Mouse (Mus musculus) intestine, embryonic 16.5 days (tissue): ENCODE data around the gene Il16. TPM values are rescaled to one million over a fixed set of nuclear protein-coding genes. Genes with fewer than 3 reads are reported as not detected.

ENCODE experiments used
- ATAC-seq: fragments of 200-750 bp; cut with Nextera tagmentation; 2 replicates; pipeline ENCODE4 v1.8.0; 2017; ENCODE audit warnings: moderate TSS enrichment, moderate library complexity
- H3K27ac ChIP-seq: fragments of 300-500 bp; sonication (generic); 2 replicates; pipeline ENCODE4 v1.5.1; 2014; ENCODE audit warnings: mild to moderate bottlenecking, low read length
- H3K27me3 ChIP-seq: fragments of 300-500 bp; sonication (generic); replicated peaks from 2 replicates; pipeline ENCODE4 v1.6.1; 2014; ENCODE audit warnings: low read length, control low read depth, mixed read lengths; ENCODE audit not compliant: control insufficient read depth, insufficient read depth
- H3K36me3 ChIP-seq: fragments of 300-500 bp; sonication (generic); 2 replicates; pipeline ENCODE4 v1.6.1; 2014; ENCODE audit warnings: low read length, control low read depth; ENCODE audit not compliant: control insufficient read depth, insufficient read depth
- H3K4me1 ChIP-seq: fragments of 300-500 bp; sonication (generic); 2 replicates; pipeline ENCODE4 v1.6.1; 2014; ENCODE audit warnings: low read length, control low read depth, mixed read lengths; ENCODE audit not compliant: control insufficient read depth, insufficient read depth
- H3K4me2 ChIP-seq: fragments of 300-500 bp; sonication (generic); 2 replicates; pipeline ENCODE4 v1.6.1; 2014; ENCODE audit warnings: low read depth, low read length, control low read depth
- H3K4me3 ChIP-seq: fragments of 300-500 bp; sonication (generic); 2 replicates; pipeline ENCODE4 v1.5.1; 2014; ENCODE audit warnings: mild to moderate bottlenecking, low read length
- H3K9ac ChIP-seq: fragments of 300-500 bp; sonication (generic); 2 replicates; pipeline ENCODE4 v1.6.1; 2014; ENCODE audit warnings: low read depth, low read length
- H3K9me3 ChIP-seq: fragments of 300-500 bp; sonication (generic); 2 replicates; pipeline ENCODE4 v1.6.1; 2016; ENCODE audit warnings: low read length, control low read depth; ENCODE audit not compliant: control insufficient read depth
- WGBS: fragments of 180-500 bp; shearing (Covaris S2); extraction: QIAGEN DNeasy Blood & Tissue Kit; methylation state at CpG from one replicate; pipeline ENCODE4 v1.1.7; 2014; 5-methylcytosine and 5-hydroxymethylcytosine counted together
- polyA plus RNA-seq: library from polyadenylated mRNA; unstranded; fragments of >200 nt; fragmentation: Nextera tagmentation; extraction: Ambion mirVana; gene quantifications from 2 replicates; pipeline ENCODE4 v1.2.1, GENCODE M21; 2015

The Il16 gene
- polyA plus RNA-seq, 1 experiment from 2014 or later: 4.9 TPM

DNA sequence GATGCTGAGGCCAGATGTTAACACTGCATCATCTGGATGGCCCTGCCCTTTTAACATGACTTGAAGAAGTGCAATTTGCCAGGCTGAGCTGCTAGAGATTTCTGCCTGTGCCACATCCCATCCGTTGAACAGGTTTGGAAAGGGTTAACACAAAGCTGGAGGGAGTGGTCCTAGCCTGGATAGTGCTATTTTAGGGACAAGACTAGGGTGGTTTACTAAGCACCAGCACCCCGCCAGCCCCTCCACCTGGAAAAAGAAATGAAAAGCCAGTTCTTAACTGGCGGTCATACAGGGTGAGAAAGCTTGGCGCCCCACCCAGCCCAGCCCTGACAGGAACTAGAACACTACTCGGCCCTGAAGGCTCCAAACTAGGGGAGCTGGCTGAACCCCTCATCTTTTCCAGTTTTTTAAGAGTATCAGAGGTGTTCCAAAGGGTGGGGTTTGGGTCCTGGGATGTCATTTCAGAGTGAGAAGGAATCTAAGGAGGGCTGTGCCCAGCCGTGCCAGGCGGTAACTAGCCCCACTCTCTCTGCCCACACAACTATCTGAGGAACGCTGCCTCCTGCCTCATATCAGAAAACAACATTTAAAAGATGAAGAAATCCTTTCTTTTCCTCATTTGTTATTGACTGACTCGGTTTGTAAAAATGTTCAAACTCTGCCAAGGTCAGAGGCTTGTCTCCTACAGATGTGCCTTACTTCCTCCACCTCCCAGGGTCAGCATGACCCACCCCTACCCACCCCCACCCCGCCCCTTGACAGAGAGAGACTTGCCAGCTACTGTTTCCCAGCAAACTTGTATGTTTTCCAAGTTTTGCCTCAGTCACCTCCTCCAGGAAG is 6.7 kb downstream of the Il16 start:
- ATAC-seq: 0 out of 2 replicates have a peak, but pooled peaks have one; percentile 31
- 66% methylated on average over 10 of the region's 10 CpGs for WGBS
- no peak overlapping the region for H3K4me2 ChIP-seq

DNA sequence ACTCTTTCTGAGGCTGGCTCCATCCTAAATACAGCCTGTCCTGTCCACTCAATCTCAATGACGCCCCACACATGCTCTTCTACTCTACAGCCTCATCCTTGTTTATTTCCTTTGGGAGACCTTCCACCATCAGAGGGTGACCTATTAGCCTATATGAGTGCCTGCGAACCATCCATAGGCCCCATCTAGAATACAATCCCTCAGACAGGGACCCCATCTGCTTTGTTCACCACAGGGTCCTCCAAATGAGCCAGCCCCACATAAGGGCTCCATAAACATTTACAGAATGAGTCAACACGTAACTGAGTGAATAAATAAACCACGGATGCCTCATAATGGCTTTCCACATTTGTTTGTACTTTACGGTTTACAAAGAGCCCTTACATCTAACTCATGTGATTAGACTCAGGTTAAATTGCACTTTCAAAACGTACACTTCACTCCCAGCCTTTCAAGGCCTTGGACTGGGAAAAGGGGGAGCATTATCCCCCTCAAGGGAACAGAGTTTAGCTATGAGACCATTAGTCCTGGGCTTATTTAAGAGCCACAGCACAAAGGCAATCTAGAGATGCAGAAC is 7.5 kb downstream of the Il16 start:
- H3K36me3 ChIP-seq: no peaks in the 10 kb centered on the region
- H3K27me3 ChIP-seq: no peaks in the 10 kb centered on the region
- H3K9me3 ChIP-seq: no peaks in the 10 kb centered on the region
- H3K4me1 ChIP-seq: peaks cover 2% of the 10 kb centered on the region; the same call in 1 of the 2 replicates
- H3K4me3 ChIP-seq: no peak overlapping the region
- no peak overlapping the region for H3K9ac ChIP-seq
- WGBS: 40% methylated on average over 6 of the region's 6 CpGs
- H3K4me2 ChIP-seq: no peak overlapping the region
- ATAC-seq: no peak
- H3K27ac ChIP-seq: no peak overlapping the region

More for the DNA sequence above, 6.7 kb downstream of the Il16 start:
- H3K27me3 ChIP-seq: no peaks in the 10 kb centered on the region
- H3K4me1 ChIP-seq: peaks cover 2% of the 10 kb centered on the region; the same call in 1 of the 2 replicates
- H3K4me3 ChIP-seq: no peak overlapping the region
- H3K27ac ChIP-seq: no peak overlapping the region
- H3K36me3 ChIP-seq: no peaks in the 10 kb centered on the region
- H3K9me3 ChIP-seq: no peaks in the 10 kb centered on the region
- no peak overlapping the region for H3K9ac ChIP-seq

DNA sequence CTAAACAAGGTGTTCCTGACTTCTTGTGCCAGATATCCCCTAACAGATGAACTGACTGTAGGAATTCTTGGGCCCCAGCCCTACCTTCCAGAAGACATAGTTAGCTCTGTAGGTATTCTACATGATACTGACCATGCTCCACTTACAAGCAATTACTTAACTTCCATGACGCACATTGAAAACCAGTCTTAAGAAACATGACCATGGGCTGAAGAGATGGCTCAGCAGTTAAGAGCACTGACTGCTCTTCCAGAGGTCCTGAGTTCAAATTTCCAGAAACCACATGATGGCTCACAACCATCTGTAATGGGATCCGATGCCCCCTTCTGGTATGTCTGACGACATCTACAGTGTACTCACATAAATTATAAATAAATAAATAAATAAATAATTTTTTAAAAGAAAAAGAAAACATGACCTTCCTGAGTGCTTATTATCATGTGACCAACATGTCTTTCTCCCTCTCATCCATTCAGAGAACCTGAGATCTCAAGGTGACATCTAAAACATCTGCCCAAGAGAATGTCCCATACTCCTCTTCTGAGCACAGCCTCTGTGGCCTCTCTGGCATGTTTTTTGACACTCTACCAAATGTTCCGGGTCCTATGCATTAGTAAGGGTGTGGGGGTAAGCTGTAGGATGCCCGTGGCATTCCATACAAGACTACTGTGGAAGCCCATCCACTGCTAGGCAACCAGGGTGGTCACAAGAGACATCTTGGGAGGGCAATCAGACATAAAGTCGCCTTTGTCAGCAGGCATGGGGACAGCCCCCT is 9.0 kb downstream of the Il16 start:
- no peaks in the 10 kb centered on the region for H3K9me3 ChIP-seq
- WGBS: 80% methylated on average over 6 of the region's 6 CpGs
- ATAC-seq: no peak
- H3K27ac ChIP-seq: no peak overlapping the region
- H3K4me3 ChIP-seq: no peak overlapping the region
- H3K27me3 ChIP-seq: no peaks in the 10 kb centered on the region
- H3K9ac ChIP-seq: no peak overlapping the region
- H3K4me1 ChIP-seq: peaks cover 2% of the 10 kb centered on the region; the same call in 1 of the 2 replicates
- H3K4me2 ChIP-seq: no peak overlapping the region
- no peaks in the 10 kb centered on the region for H3K36me3 ChIP-seq

DNA sequence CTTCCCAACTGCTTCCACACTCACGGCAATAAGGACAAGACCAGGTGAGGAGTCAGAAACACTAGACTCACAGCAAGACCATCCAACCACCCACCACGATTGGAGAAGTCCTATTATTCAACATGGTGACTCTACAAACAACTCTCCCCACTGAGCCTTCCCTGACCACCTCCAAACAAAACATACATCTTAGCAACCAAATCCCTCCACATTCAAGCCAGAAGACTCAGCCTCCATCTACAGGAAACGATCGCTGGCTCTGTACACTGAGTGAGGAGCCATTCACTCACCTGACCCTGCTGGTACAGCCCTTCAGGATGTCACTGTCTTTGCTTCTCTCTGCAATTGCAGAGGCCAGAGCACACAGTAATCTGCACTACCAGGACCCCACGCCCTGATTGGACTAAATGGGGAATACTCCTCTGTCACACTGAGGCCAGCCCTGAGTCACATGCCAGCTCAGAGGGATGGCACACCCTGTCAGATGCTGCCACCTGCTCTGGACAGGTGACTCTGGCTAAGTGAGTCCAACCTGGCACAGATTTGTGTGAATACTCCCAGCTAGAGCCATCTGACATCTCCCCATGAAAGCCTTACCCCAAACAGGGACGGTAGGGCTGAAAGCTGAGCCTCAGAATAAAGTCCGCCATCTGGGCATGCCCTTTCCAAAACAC is 10.3 kb downstream of the Il16 start:
- H3K27ac ChIP-seq: no peak overlapping the region
- H3K4me2 ChIP-seq: no peak overlapping the region
- H3K4me3 ChIP-seq: no peak overlapping the region
- H3K4me1 ChIP-seq: peaks cover 2% of the 10 kb centered on the region; the same call in 1 of the 2 replicates
- 82% methylated on average over 7 of the region's 7 CpGs for WGBS
- H3K9me3 ChIP-seq: no peaks in the 10 kb centered on the region
- H3K36me3 ChIP-seq: no peaks in the 10 kb centered on the region
- H3K27me3 ChIP-seq: no peaks in the 10 kb centered on the region
- H3K9ac ChIP-seq: no peak overlapping the region
- no peak for ATAC-seq

DNA sequence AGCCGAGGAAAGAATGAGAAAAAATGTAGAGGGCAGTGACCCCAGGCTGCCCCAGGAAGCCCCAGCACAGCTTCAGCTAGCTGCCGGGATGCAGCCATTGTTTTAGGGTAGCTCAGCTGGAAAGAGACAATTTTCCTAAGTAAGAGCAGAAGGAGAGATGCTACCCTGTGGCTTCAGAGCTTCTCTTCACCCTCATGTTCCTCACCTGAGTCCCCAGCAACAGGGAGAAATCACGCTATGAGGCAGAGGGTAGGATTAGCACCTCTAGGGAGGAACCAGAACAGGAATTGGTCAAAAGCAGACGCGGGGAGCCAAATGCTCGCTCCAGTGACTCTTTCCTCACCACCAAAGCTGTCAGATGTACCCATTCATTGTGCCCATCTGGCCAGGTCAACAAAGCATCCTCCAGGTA is 10.8 kb downstream of the Il16 start:
- Histone ChIP-seq H3K9ac (no peak overlapping the region), H3K27me3 (no peaks in the 10 kb centered on the region), H3K4me3 (no peak overlapping the region), H3K4me1 (peaks cover 2% of the 10 kb centered on the region; the same call in 1 of the 2 replicates), H3K9me3 (no peaks in the 10 kb centered on the region), H3K4me2 (no peak overlapping the region), H3K27ac (no peak overlapping the region), H3K36me3 (no peaks in the 10 kb centered on the region)
- ATAC-seq: no peak
- WGBS: 72% methylated on average over 6 of the region's 6 CpGs

DNA sequence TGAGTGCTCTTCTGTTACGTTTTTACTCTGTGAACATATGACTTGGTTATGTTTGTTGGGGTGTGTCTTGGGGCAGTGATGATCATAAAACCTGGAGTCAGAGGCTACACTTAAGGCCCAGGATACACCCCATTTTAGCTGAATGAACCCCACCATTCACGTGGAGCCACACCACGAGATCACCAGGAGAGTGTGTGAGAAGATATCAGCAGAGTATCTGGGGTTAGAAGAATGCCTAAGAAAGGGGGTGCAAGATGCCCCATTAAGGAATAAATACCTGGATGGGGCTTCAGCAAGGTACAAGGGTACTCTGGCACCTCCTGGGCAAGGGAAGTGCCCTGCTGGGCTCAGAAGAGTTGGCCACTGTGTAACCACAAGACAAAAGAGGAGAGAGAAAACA is 11.3 kb downstream of the Il16 start:
- Histone ChIP-seq H3K4me1 (peaks cover 2% of the 10 kb centered on the region; the same call in 1 of the 2 replicates), H3K27me3 (no peaks in the 10 kb centered on the region), H3K4me2 (no peak overlapping the region), H3K36me3 (no peaks in the 10 kb centered on the region), H3K9me3 (no peaks in the 10 kb centered on the region), H3K27ac (no peak overlapping the region), H3K4me3 (no peak overlapping the region), H3K9ac (no peak overlapping the region)
- ATAC-seq: no peak
- 79% methylated on average over 3 of the region's 3 CpGs for WGBS

DNA sequence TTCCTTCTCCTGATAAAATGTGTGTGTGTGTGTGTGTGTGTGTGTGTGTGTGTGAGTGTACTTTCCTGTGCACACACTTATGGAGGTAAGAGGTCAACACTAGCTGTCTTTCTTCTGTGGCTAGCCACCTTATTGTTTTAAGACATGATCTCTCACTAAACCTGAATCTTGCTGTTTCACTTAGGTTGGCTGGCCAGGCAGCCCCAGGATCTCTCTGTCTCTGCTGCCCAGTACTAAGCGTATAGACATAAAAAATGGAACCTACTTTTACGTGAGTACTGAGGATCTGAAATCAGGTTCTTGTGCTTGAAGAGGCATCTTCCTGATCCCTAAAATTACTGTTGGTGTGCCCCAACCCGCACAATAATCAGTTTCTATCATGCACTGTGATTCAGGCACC is 12.7 kb downstream of the Il16 start:
- no peak overlapping the region for H3K4me2 ChIP-seq

DNA sequence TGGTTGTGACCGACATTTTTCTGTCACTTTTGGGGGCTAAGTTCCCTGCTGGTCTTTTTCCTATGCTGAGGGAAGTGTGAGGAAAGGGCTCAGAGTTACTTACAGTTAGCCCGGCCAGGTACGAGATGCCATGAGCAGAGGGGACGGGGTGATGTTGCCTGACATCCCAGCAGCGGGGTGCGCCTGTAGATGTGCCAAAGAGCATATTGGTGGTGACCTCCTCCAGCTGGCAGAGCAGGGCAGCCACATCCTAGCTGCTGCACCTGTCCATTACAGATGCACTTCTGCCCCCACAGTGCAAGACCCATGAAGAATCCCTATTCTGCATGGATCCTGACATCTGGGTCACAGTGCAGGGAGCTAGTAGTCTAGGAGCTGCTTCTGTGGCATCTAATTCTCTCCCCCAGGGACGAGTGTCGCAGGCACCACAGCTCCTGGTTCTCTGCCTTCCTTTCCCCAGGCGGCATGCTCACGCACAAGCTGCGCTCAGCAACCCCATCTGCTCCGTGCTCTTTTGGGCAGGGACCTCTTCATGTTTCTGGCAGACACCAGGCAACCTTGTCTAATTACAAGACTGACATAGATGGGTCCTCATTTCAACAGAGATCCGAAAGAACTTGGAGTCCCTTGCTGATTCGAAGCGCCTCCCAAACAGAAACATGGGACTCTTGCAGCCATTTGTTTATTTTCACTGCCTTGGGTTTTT is 13.4 kb downstream of the Il16 start:
- 79% methylated on average over 15 of the region's 15 CpGs for WGBS
- Histone ChIP-seq H3K27ac (no peak overlapping the region), H3K9ac (no peak overlapping the region), H3K27me3 (no peaks in the 10 kb centered on the region), H3K9me3 (no peaks in the 10 kb centered on the region), H3K36me3 (no peaks in the 10 kb centered on the region), H3K4me3 (no peak overlapping the region), H3K4me1 (no peaks in the 10 kb centered on the region), H3K4me2 (no peak overlapping the region)
- ATAC-seq: no peak

More for the DNA sequence above, 12.7 kb downstream of the Il16 start:
- Histone ChIP-seq H3K27me3 (no peaks in the 10 kb centered on the region), H3K9me3 (no peaks in the 10 kb centered on the region), H3K27ac (no peak overlapping the region), H3K36me3 (no peaks in the 10 kb centered on the region), H3K4me1 (no peaks in the 10 kb centered on the region), H3K4me3 (no peak overlapping the region), H3K9ac (no peak overlapping the region)
- ATAC-seq: no peak
- 87% methylated on average over 3 of the region's 3 CpGs for WGBS
